Mouse (Mus musculus): ENCODE measurements around the gene Syt12. TPM values are rescaled to one million over a fixed set of nuclear protein-coding genes. Genes with fewer than 3 reads are reported as not detected.

The Syt12 gene
- total RNA-seq (2018; cell fraction: chromatin; rRNA removed), result not detected
- under 1 TPM in 1 of 26 experiments, not detected in 25; 0.04 TPM for total RNA-seq (2018; cell fraction: cytosol; rRNA removed)
- not detected for total RNA-seq (2018; cell fraction: nucleus; rRNA removed)
- not detected in 3 replicates for polyA plus RNA-seq (2018)

DNA sequence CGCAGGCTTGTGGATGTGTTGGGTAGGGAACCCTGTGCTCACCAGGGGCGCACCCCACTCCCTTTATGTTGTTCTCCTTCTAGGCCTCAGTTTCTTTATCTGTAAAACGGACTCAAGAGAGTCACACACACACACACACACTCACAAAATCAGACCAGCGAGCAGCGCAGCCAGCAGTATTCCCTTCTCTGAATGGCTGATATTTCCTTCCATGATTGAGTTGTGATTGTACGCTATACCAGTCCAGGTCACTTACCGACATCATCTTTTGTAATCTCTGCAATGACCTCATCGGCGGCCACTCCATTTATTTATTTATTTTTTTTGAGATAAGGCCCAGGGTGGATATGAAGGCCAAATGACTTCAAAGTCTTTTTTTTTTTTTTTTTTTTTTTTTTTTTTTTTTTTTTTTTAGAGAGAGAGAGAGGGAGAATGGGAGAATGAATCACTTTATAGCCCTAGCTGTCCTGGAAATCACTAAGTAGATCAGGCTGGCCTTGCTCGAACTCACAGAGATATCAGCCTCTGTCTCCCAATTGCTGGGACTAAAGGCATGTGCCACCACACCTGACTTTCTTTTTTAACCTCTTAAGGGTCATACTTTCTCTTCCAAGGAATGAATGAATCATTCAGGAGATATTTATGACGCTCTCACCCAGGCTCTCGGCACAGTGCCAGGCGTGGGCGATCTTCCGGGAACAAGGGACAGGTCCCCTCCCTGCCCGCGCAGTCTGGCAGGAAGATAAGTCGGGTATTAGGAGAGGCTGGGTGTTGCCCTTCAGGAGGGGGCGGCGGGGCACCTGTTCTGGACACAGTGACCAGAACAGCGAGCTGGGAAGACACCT is at the start of gene Syt12:
TSS of gene Syt12 (minus strand) at position 103 of the 845 bp plus-strand sequence.
- WGBS (ENCODE audit: missing documents), result 29% methylated on average over 21 of the region's 21 CpGs
- H3K79me2 ChIP-seq (ENCODE audit: inconsistent target), result no peaks in the 10 kb centered on the region
- H3K27ac ChIP-seq, result no peak within 1 kb of the TSS
- H3K4me3 ChIP-seq (ENCODE audit: inconsistent target), result no peak within 1 kb of the TSS
- H3K36me3 ChIP-seq (ENCODE audit: inconsistent target), result no peaks in the 10 kb centered on the region

- WGBS (ENCODE audit: missing documents), result 92% methylated on average over 3 of the region's 3 CpGs
- H3K79me2 ChIP-seq (ENCODE audit: inconsistent target), result no peaks in the 10 kb centered on the region
- H3K4me3 ChIP-seq (ENCODE audit: inconsistent target), result no peak overlapping the region
- H3K27ac ChIP-seq, result no peak overlapping the region
- no peaks in the 10 kb centered on the region for H3K36me3 ChIP-seq (ENCODE audit: inconsistent target)
Observed at GRCm38 (mm10) chr19:4521426-4522050, 44.3 kb upstream of the Syt12 start.

DNA sequence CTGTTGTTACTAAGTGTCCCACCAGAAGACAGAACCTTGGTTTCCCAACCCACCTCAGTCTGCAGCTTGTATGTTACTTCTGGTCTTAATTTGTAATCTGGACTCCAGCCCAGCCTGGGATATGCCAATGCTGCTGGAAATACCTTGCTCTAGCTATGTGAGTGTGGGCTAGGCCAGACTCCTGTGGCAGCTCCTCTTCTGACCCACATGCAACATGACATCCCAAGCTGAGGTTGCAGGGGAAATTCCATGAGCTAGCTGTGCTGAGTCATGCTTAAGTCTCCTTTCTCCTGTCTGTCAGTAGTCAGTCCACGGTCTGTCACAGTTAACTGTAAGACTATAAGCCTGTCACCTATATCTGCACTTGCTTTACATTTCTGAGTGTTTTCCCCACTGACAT is 40.2 kb upstream of the Syt12 start:
- H3K79me2 ChIP-seq (ENCODE audit: inconsistent target), result no peaks in the 10 kb centered on the region
- WGBS (ENCODE audit: missing documents), result 50% methylated on average over 1 of the region's 1 CpGs

GRCm38 (mm10) chr19:4516288-4516687 is 39.0 kb upstream of the Syt12 start:
- H3K36me3 ChIP-seq (ENCODE audit: inconsistent target), result no peaks in the 10 kb centered on the region
- no peak overlapping the region for H3K4me3 ChIP-seq (ENCODE audit: inconsistent target)
- H3K79me2 ChIP-seq (ENCODE audit: inconsistent target), result no peaks in the 10 kb centered on the region
- no peak overlapping the region for H3K27ac ChIP-seq
- WGBS (ENCODE audit: missing documents), result 89% methylated on average over 2 of the region's 2 CpGs

More for the DNA sequence above, 40.2 kb upstream of the Syt12 start:
- no peak overlapping the region for H3K4me3 ChIP-seq (ENCODE audit: inconsistent target)
- H3K36me3 ChIP-seq (ENCODE audit: inconsistent target), result no peaks in the 10 kb centered on the region
- H3K27ac ChIP-seq, result no peak overlapping the region

GRCm38 (mm10) chr19:4515746-4516145 is 38.5 kb upstream of the Syt12 start:
- Histone ChIP-seq H3K27ac (no peak overlapping the region), H3K79me2 (ENCODE audit: inconsistent target) (no peaks in the 10 kb centered on the region), H3K36me3 (ENCODE audit: inconsistent target) (no peaks in the 10 kb centered on the region), H3K4me3 (ENCODE audit: inconsistent target) (no peak overlapping the region)
- WGBS (ENCODE audit: missing documents), result 80% methylated on average over 2 of the region's 2 CpGs

GRCm38 (mm10) chr19:4513236-4513858 is 36.1 kb upstream of the Syt12 start:
- Histone ChIP-seq H3K4me3 (ENCODE audit: inconsistent target) (no peak overlapping the region), H3K36me3 (ENCODE audit: inconsistent target) (no peaks in the 10 kb centered on the region), H3K79me2 (ENCODE audit: inconsistent target) (no peaks in the 10 kb centered on the region), H3K27ac (no peak overlapping the region)
- whole genome bisulfite sequencing (ENCODE audit: missing documents), result 81% methylated on average over 4 of the region's 4 CpGs

DNA sequence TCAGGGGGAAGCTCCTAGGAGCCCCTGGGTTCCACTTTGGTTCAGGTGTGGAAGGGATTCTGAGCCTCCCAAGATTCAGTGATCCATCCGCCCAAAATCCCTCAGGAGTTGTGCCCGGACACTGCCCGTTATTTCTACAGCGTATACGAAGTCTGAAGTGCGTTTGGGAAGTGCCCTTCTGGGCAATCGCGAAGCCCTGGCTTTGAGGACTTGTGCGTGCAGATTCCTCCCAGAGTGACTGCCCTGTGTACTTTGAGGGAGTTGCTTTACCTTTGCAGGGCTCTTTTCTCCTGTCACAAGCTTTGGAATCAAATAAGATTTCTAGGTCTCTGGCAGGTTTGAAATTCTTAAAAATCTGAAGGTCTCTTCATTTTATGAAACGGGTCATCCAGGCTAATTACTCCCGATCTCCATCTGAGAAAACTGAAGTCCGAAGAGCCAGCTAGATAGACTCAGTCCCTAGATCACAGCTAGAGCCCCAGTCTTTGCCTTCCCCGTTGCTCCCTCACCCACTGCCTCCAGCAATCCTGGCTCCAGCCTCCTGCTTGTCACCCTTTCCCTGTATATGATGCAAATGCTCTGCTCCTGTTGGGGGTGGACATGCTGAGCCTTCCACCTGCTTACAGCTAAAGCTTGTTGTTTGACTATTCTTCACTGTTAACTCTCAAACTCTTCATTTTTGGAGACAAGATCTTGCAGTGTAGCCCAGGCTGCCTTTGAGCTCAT is 34.0 kb upstream of the Syt12 start:
- 17% methylated on average over 13 of the region's 13 CpGs for WGBS (ENCODE audit: missing documents)
- H3K36me3 ChIP-seq (ENCODE audit: inconsistent target), result no peaks in the 10 kb centered on the region
- no peaks in the 10 kb centered on the region for H3K79me2 ChIP-seq (ENCODE audit: inconsistent target)
- no peak overlapping the region for H3K27ac ChIP-seq
- peak overlapping the region; percentile 29 for H3K4me3 ChIP-seq (ENCODE audit: inconsistent target)

DNA sequence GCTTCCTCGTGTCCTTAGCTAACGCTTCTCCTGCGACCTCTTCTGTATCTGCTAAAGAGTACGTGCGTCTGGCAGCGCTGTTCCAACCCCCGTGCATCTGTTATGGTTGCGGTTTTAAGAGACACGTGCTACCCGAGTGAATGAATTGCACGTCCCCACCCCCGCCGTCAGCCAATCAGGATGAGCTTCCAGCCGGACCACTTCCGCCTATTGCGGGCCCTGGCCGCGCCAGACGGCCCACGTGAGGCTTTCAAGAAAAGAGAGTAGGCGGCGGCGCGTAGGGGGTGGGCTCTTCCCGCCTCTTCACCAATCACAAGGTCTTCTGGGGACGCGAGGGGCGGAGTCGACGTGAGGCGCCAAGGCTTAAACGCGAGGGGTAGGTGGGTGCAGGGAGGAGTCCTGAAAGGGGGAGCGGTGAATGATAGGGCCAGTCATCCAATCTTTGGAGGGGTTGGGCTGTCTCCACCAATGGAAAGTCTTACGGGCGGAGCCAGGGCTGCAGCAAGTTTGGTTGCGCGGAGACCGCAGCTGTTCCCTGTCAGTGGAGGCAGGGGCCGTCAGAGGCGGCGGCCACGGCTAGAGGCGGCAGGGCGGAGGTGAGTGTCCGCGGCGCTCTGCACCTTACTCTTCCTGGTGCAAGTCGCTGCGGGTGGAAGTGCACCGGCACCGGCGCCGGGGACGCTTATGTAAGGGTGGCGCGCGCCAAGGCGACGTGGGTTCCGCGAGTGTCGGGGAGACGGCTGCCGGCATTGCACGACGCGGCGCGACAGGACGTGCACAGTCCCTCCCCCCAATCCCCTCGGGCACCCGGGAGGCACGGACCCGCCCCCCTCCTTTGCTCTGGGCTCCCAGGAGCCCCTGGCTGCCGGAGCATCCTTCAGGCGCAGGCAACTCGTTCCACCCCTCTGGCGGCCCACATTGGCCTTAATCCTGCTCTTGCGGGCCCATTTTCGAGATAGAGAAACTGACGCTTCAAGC is 33.0 kb upstream of the Syt12 start, which contains the start of gene Pcx:
TSS of gene Pcx (plus strand) at position 487 of the 978 bp plus-strand sequence.
- Histone ChIP-seq H3K27ac (no peak within 1 kb of the TSS), H3K36me3 (ENCODE audit: inconsistent target) (no peaks in the 10 kb centered on the region), H3K79me2 (ENCODE audit: inconsistent target) (no peaks in the 10 kb centered on the region), H3K4me3 (ENCODE audit: inconsistent target) (peak within 1 kb of the TSS; percentile 40)
- under 1% methylated on average over 79 of the region's 82 CpGs for WGBS (ENCODE audit: missing documents)

DNA sequence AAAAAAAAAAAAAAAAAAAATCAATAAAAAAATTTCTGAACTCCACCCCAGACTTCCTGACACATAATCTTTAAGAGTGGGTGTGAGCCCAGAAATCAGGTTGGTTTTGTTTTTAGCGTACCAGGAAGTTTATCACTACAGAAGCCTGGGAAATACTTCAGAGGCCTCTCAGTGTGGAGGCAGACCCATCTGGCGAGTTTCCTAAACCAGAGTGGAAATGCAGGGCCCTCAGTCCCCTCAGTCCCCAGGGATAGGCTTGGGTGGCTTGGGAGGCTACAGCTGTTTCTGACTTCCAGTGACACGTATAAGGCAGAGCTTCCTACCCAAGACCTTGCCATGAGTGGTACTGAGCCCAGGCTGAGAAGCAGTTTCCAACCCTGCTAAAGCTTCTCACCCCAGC is 30.5 kb upstream of the Syt12 start:
- no peak overlapping the region for H3K4me3 ChIP-seq (ENCODE audit: inconsistent target)
- no peaks in the 10 kb centered on the region for H3K79me2 ChIP-seq (ENCODE audit: inconsistent target)
- H3K36me3 ChIP-seq (ENCODE audit: inconsistent target), result no peaks in the 10 kb centered on the region
- no peak overlapping the region for H3K27ac ChIP-seq
- 88% methylated on average over 3 of the region's 3 CpGs for WGBS (ENCODE audit: missing documents)

DNA sequence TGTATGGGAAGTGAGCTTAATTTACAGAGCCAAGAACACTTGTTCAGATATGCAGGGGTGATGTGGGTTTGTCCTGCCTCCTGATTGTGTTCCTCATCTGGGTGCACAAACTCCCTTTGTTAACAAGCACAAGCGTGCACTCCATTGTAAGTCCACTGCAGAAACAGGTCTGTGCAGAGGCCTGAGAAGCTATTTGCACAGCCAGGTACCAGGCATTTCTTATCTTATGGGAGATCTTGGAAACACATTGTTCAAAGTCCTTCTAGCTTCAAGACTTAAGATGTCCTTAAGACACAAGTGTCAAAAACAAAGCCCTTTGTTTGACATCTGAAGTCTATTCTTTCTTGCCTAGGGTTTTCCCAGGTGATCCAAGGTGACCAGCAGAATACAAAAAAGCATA is 27.6 kb upstream of the Syt12 start:
- Histone ChIP-seq H3K79me2 (ENCODE audit: inconsistent target) (no peaks in the 10 kb centered on the region), H3K4me3 (ENCODE audit: inconsistent target) (no peak overlapping the region), H3K36me3 (ENCODE audit: inconsistent target) (no peaks in the 10 kb centered on the region), H3K27ac (no peak overlapping the region)
- 100% methylated on average over 1 of the region's 1 CpGs for WGBS (ENCODE audit: missing documents)

GRCm38 (mm10) chr19:4502701-4503100 is 25.5 kb upstream of the Syt12 start:
- Histone ChIP-seq H3K4me3 (ENCODE audit: inconsistent target) (no peak overlapping the region), H3K79me2 (ENCODE audit: inconsistent target) (no peaks in the 10 kb centered on the region), H3K36me3 (ENCODE audit: inconsistent target) (no peaks in the 10 kb centered on the region), H3K27ac (no peak overlapping the region)
- WGBS (ENCODE audit: missing documents), result 100% methylated on average over 2 of the region's 2 CpGs

DNA sequence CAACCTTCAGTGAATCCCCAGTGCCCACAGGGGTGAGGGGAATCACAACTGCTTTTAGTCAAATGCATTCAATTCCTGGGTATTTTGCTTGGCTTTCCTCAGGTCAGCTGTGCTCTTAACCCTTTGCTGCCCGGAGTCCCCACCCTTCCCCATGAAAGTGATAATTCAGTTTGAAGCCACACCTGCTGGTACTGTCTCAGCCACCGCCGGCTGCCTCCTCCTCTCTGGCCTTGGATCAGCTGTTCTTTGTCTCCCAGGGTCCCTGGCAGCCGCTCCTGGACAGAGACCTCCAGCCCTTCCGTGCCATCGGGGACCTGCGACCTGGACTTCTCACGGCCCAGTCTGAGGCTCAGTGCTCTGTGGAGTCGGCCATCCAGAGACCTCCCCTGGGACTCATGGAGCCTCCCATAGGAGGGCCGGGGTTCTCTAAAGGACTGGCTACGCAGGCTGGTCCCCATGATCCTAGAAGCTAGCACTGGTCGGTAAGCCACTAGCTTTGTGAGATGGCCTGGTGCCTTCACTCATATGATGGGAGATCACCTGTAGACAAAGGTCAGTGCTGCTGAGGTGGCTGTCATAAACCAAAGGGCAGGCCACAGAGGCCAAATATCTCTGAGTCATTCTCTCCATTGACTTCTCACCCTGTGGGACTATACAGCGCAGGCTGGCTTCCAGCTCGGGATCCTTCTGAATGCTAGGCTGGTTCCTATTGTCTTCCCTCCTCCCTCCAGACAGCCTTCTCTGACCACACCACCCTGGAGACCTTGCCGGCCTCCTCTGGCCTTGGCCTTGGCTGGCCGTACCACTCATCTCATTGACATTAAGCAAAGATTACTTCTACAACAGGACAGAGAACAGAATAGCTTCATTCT is 21.1 kb upstream of the Syt12 start, which contains the start of gene 2010003K11Rik:
TSS of gene 2010003K11Rik (minus strand) at position 522 of the 872 bp plus-strand sequence.
- WGBS (ENCODE audit: missing documents), result 78% methylated on average over 15 of the region's 16 CpGs
- no peaks in the 10 kb centered on the region for H3K36me3 ChIP-seq (ENCODE audit: inconsistent target)
- no peak within 1 kb of the TSS for H3K27ac ChIP-seq
- no peak within 1 kb of the TSS for H3K4me3 ChIP-seq (ENCODE audit: inconsistent target)
- no peaks in the 10 kb centered on the region for H3K79me2 ChIP-seq (ENCODE audit: inconsistent target)

All from macrophage (primary cell).